Mouse (Mus musculus): ENCODE measurements around the gene Aco1.
A peak's percentile ranks its signal among the peaks of the same experiment; 100 is the strongest.

Gene Aco1

GRCm38 (mm10) chr4:40157500-40158223 is 14.8 kb downstream of the Aco1 start:
- DNase-seq = no peak

GRCm38 (mm10) chr4:40158224-40158540 is 15.3 kb downstream of the Aco1 start:
- DNase-seq = no peak

- DNase-seq = no peak
Observed at GRCm38 (mm10) chr4:40160591-40161434, 17.9 kb downstream of the Aco1 start.

- no peak for DNase-seq
Observed at GRCm38 (mm10) chr4:40163646-40164045, 20.8 kb downstream of the Aco1 start.

GRCm38 (mm10) chr4:40171477-40171876 is 28.6 kb downstream of the Aco1 start:
- no peak for DNase-seq

GRCm38 (mm10) chr4:40172336-40172735 is 29.5 kb downstream of the Aco1 start:
- DNase-seq = no peak

- no peak for DNase-seq
Observed at GRCm38 (mm10) chr4:40174321-40174720, 31.4 kb downstream of the Aco1 start.

GRCm38 (mm10) chr4:40178584-40178983 is 35.7 kb downstream of the Aco1 start:
- no peak for DNase-seq

- no peak for DNase-seq
Observed at GRCm38 (mm10) chr4:40180046-40180445, 37.2 kb downstream of the Aco1 start.

- DNase-seq = no peak
Observed at GRCm38 (mm10) chr4:40181681-40182080, 38.8 kb downstream of the Aco1 start.

GRCm38 (mm10) chr4:40182651-40183320 is 39.9 kb downstream of the Aco1 start:
- DNase-seq = peak; percentile 76

GRCm38 (mm10) chr4:40183781-40184180 is 40.9 kb downstream of the Aco1 start:
- DNase-seq = no peak

- no peak for DNase-seq
Observed at GRCm38 (mm10) chr4:40184470-40184869, 41.6 kb downstream of the Aco1 start.

- no peak for DNase-seq
Observed at GRCm38 (mm10) chr4:40187956-40188355, 45.1 kb downstream of the Aco1 start.

GRCm38 (mm10) chr4:40192246-40192645 is 49.4 kb downstream of the Aco1 start:
- no peak for DNase-seq

GRCm38 (mm10) chr4:40193461-40193860 is 50.6 kb downstream of the Aco1 start:
- no peak for DNase-seq

GRCm38 (mm10) chr4:40195336-40195735 is 52.5 kb downstream of the Aco1 start:
- no peak for DNase-seq

- no peak for DNase-seq
Observed at GRCm38 (mm10) chr4:40202205-40202604, 59.3 kb downstream of the Aco1 start.

GRCm38 (mm10) chr4:40204374-40204773 is 61.5 kb downstream of the Aco1 start:
- no peak for DNase-seq

GRCm38 (mm10) chr4:40205231-40205903 is 62.5 kb downstream of the Aco1 start:
- no peak for DNase-seq

- no peak for DNase-seq
Observed at GRCm38 (mm10) chr4:40207701-40208100, 64.8 kb downstream of the Aco1 start.

GRCm38 (mm10) chr4:40212177-40212576 is 69.3 kb downstream of the Aco1 start:
- no peak for DNase-seq

GRCm38 (mm10) chr4:40217910-40218309 is 75.0 kb downstream of the Aco1 start:
- peak; percentile 27 for DNase-seq
